Mouse (Mus musculus) adrenal gland, adult (tissue): ENCODE results near the gene Sytl1.

Experiments used
- DNase-seq, 2 experiments: peaks; one replicate each; pipeline ENCODE4 v3.0.0; 2022 to 2023; ENCODE audit warnings: low spot score in 1 of 2; ENCODE audit not compliant: inconsistent age in 2 of 2

Sytl1 gene

DNA sequence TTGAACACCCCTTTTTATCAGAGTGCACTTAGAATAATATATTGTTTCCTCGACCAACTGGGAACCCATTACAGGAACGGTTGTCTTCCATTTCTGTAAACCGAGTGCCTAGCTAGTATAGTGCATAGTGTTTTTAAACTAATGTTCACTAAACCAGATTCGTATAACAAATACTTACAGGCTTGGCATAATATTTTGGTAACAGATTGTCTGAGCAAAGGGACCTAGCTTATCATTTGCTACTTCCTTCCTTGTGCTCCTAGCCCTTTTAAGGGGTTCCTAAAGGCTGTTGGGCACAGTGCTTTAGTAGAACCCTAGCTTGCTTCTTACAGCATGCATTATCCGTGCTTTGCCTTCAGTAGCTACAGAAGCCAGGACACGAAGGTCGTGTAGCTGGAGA is 18.6 kb upstream of the Sytl1 start:
- no peak for DNase-seq

DNA sequence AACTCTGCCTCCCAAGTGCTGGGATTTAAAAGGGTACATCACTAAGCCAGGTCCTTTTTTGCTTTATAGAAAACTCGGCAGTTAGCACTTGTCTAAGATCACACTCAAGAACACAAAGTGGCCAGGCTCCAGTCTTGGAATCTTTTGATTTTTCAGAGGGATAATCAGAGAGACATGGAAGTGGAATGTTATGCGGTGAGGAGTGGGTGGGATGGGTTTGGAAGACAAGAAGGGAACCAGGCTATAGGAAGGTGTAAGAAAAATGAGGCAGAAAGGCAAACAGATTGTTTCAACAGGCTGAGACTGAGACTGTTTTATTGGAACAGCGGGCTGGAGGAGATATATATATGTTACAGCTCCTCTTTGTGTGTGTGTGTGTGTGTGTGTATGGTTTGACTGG is 15.6 kb upstream of the Sytl1 start:
- DNase-seq: no peak

DNA sequence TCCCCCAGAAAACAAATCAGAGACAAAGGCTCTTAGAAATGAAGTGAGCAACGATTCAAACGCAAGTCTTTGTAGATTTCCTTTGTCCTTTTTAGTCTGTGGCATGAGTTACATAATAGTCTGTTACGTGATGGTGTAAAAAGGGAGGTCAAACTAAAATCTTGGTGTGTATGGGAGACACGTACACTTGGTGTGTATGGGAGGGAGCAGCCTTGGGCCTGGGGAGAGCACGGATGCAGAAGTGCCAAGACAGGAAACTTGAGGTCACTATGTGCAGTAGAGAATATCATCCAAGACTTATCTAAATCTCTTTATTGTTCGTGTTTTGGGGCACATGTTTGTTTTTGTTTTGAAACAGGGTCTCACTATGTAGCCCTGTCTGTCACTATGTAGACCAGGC is 15.2 kb upstream of the Sytl1 start:
- no peak for DNase-seq

DNA sequence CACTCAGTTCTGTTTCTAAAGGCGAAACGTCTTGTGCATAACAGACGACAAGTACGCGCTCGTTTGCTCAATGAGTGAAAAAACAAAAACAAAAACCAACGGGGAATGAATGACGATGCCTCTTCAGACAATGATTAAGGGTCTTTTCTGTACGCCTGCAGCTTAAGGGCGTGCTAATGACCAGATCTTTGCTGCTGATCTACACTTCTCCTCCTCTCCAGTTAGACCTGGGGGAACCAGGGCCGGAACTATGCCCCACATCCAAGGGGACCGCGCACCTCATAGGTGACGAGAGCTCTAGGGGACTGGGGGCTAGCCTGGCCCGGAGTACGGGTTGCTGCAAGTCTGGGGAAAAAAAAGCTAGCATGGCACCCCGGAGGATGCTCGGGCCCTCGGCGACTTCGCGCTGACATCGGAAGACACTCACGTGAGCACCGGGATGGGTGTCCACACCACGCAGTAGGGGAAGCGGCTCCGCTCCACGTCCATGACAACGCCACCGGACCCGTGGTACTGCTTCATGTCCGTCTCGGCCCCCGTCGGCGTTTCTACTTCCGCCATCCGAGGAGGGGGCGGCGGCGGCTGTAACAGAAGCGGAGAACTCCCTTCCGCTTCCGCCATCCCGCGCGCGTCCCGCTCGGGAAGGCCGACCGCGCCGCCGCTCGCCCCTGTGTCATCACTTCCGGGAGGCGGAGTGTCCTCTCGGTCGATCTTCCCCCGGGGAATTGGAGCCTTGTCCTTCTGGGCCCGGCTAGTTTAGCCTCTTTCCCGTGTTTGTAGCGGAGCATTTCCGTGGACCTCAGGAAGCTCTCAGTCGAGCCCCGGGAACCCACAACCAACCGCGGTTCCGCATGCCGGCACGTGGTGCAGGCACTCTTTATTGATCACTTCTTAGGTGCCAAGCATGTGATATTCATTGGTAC is 14.5 kb upstream of the Sytl1 start, which contains the start of gene Tmem222:
Gene Tmem222, minus strand, starts transcription at position 689 of the 923 bp plus-strand sequence.
- DNase-seq: peak; percentile 97 to 99

DNA sequence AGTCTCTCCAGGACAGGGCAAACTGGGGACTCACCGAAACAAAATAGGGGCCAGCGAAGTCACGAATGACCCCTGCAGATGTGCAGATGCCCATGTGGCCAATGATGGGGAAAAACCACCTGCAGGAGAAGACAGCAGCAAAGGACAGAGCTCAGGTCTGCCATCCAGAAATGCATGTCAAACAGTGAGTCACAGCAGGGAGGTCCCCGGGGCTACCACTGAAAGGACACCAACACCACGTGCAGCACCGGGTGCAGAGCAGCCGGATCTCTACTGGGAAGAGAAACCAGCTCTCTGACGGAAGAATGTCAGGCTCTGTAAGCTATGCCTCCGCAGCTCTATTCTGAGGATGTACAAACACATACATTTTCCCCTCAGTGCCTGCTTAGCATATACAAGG is 8.0 kb upstream of the Sytl1 start:
- peak; percentile 61 to 79 for DNase-seq

DNA sequence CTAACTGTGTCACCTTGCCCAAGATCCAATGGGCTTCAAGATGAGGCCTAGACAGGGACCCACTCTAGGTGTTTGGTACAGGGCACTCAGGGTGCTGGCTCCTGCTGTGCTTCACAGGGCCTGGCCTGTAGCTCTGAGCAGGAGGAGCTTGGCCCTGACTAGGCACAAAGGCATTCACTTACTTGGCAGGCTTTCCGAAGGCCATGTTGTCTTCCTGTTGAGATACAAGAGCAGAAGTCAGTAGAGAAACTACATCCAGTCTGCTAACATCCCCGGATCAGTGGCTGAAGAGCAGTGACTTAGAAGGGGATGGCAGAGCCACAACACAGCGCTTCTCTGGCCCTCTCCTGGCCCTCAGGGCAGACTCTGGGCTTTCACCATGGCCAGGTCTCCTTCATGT is 6.7 kb upstream of the Sytl1 start:
- DNase-seq: peak; percentile 87 to 94

DNA sequence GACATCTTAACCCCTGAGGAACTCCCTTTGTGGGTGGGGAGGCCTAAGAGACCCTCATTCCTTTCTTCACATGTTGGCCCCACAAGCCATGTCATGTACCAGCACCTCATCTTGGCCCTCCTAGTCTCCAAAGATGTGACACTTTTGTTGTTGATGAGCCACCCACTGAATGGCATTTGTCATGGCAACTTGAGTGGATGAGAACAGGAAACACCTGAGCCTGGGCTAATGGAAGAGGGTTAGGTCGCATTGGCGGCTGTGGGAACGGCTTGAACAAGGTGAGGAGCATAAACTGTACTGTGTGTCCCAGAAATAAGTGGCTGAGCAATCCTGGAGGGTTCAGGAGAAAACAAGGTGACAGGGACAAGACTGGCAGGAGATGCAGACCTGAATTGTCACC is 6.0 kb upstream of the Sytl1 start:
- no peak for DNase-seq

DNA sequence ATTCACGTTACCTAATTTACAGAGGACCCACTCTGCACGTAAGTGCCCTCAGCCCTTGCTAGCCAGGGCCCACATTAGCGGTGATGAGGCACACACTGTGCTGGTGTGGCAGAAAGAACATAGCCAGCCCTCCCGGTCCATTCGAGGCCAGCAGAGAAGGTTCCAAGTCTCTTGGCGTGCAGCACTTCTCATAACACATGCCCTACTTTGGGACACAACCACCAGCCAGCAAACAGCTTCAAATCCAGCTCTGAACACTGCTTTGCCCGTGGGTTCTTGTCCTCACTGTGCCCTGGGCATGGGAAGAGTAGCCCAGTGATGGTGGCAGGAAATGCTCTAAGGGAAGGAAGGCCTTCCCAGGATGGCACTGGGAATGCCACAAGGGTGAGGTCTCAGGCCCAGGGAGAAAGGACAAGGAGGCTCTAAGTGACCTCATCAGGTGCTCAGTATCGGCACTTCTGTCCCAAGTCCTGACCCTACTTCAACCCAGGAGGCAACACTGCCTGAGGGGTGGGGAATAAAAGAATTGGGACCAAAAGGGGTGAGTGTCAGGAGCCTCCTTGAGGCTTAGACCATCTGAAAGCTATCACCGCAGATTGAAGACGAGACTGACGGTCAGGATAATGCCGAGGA is 3.5 kb upstream of the Sytl1 start:
- DNase-seq: peak in 1 of 2 experiments; percentile 62

DNA sequence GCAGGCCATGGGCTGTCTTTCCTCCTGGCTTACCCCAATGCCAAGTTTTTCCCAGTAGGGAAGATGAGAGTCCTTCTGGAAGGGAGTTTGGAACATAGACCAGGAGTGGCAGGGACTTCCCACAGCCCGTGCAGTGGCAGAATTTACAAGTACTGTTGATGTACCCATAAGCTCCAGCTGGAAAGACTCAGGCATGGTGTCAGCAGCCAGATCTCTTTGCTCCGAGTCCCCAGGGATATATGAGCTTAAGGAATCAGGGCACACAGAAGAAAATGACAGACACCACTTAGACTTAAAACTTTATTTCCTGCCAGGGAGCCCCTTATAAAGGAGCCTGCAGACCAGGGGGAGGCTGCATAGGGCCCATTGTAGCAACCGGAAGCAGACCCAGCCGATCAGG is 2.8 kb upstream of the Sytl1 start:
- no peak for DNase-seq

DNA sequence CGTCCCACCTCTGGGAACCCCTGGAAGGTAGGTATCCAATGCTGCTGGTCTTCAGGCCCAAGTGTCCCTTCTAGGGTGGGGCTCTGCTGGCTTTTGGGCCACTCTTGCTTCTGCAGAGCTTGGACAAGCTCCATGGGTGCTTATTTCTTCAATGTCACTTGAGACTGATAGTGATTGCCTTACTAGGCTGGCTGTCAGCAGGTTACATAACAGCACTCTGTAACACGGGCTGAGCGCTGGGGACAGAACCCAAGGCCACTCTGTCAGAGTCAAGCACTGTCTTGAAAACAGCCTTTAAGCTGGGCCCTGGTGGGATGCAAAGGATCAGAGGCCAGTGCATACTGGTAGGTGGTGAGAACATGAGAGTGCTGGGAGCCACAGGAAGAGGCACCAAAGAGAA is 2.4 kb upstream of the Sytl1 start:
- DNase-seq: peak; percentile 72 to 90

DNA sequence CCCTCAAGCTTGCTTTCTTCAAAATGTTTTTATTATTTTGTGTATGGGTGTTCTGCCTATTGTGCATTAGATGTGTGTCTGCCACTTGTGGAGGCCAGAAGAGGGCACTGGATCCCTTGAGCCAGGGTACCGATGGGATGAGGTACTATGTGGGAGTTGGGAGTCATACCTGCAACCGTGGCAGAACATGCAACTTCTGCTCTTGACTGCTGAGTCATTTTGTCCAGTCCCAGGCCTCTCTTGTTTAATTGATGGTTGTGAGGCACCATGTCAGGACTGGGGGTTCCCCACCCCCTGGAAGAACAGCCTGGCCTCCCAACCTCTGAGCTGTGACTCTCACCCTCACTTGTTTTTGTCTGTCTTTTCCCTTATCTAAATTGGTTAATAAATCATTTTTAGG is 1.6 kb upstream of the Sytl1 start:
- no peak for DNase-seq

DNA sequence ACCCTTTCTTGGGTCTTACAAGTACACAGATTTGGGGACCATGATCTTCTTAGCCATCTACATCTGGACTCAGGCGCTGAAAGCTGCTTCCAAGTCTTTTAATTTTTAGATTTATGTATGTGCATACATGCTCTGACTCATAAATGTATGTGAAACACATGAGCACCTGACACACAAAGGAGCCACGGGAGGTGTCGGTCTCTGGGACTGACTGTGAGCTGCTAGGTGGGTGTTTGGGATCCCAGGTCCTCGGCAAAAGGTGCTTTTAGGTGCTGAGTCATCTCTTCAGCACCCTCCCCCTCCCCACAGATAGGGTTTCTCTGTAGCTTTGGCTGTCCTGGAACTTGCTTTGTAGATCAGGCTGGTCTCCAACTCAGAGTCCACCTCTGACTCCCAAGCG is 843 bp upstream of the Sytl1 start:
- no peak for DNase-seq

DNA sequence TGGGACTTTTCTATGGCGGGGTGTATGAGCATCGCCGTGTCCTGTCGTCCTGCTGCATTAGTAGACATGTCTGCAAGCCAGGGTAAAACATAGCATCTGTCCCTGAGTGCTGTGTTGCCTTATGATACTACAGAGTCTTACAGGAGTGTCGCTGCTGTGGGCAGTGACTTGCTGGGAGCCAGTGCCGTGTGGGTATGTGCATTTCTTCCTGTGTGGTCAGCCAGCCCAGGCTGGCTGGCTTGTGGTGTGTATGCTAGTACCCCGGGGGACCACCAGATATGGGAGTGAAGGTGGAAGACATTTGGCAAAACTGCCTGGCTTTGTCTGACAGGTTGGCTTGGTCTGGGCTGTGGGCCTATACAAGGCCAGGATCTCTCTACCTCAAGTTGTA is 543 bp downstream of the Sytl1 start:
- DNase-seq: no peak

DNA sequence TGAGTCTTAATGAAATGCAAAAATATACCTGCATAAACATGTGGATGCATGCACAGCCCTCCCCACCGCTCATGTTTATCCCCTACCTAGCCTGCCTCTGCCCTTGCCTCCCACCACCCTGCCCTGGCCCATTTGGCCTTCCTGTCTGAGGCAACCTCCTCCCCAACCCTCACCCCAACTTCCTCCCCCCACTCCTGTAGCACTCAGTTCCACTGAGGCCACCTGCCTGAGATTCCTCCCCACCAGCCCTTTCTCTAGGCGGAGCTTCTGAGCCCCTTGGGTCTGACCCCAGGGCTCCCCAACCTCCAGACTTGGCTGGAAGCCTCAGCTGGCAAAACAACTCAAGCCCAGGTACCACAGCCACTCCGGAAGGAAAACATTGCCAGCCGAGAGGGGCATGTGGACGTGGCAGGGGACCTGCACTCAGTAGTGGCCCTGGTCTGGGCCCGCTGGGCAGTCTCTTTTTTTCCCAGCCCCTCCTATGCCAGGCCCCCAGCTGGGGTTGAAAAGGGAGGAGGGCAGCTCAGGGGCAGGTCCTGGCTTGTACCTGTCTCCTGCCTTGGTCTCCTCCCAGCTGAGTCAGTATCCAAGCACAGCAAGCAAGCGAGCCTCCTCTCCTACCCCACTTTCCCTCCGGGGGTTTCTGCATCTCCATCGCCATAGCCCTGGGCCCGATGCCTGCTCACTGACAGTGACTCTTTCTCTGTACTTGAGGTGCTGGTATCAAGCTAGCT is 1.1 kb downstream of the Sytl1 start:
- DNase-seq: no peak

DNA sequence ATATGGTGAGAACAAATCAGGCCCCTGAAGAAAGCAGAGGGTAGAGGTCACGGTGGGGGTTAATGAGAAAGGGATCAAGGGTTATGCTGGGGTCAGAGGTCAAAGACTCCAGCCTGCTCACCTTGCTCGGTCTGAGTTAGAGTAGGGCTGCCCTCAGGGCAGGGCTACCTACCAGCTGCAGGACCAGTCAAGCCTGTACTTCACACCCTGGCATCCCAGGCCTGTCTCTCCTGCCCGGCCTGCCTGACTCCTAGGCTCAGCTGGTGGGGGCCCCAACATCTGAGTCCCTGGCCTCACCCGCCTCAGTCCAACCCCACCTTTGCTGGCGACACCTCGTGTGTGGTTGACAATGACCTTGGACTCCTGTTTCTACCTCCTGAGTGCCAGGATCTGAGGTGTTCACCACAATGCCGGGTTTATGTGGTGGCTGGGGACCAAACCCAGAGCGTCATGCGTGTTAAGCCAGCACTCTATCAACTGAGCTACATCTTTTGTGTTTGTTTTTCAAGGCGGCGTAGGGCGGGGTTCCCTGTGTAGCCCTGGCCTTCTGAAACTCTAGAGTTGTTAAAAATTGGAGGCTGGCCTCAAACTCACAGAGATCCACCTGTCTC is 5.0 kb downstream of the Sytl1 start:
- no peak for DNase-seq

DNA sequence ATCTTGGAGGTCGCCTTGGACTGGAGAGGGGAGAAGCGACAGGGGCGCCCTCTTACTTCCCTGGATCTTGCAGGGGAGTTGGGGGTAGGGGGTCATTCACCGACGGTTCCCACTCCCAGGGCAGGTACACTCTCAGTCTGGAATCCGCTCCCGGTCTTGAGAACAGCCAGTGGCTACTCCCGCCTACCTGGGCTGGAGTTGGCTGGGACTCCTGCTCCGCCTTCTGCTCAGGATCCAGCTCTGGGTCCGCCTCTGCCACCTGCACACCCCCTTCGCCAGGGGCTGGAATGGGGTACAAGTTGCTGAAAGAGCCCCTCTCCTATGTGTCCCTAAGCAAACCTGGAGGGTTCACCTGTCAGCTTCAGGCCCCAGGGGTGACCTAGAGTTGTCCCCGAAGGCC is 5.7 kb downstream of the Sytl1 start:
- no peak for DNase-seq

DNA sequence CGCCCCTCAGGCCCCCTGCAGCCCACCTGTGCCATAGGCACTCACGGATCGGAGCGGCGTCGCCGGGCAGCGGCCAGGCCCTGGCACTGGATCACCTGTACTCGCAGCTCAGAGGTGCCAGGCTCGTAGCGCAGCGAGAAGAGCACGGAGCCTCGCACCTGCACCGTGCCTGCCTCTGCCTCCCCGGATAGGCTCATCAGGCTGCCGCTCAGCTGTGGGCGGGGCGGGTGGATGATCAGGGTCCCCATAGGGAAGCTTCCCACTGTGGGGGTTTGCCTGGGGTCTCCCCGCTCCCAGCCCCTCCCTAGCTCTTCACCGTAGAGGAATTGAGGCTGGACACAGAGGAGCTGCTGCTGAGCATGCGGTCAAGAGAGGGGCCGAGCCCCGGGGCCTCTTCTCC is 6.1 kb downstream of the Sytl1 start:
- DNase-seq: no peak

DNA sequence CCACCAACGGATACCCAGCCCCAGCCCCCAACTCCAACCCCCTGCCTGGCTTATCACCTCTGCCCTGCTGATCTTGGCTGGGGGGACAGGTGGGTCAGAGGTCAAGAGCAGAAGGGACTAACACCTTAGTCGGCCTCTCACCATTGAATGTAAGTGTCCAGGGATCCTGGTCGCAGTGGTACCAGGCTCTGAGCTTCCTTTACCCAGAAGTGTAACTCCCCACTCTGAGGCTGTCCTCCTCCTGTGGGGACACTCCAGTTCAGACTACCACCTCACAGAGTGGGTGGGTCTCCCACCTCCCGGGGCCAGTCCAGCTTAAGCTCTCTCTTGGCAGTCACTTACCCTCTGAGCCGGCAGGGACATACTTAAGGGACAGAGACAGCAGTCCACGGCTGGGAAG is 7.5 kb downstream of the Sytl1 start:
- no peak for DNase-seq

DNA sequence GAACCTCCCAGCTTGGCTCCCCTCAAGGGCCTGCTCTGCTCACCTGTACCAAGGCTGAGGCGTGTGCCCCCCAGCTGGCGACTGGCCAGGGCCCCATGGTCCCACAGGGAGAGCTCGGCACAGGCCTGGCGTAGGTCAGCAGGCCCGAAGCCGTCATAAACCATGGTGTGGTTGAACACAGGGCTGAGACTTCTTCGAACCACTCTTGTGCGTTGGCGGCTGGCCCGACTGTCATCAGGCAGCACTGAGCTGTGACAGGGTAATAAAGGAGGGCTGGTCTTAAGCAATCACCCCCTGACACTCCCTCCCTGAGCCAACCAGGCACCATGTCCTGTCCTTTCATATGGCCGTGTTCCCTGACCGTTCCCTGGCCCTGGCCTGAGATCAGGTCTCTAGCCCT is 9.5 kb downstream of the Sytl1 start:
- no peak for DNase-seq

DNA sequence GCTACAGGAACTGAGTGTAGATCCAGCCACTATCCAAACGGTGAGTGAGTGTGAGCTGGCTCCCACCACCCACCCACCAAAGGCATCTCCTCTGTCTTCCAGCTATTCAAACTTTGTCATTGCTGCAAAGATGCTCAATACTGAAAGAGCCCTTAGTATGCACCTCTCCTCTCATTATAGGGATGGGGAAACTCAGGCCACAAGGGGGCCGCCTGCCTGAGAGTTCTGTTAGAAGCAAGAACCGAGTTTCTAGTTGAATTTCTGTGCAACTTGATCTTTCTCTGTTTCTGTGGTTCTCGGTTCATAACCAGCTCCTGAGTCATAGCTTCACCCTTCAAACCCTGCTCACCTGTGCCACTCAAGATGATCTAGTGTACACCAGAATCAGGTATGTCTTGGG is 10.8 kb downstream of the Sytl1 start:
- no peak for DNase-seq

DNA sequence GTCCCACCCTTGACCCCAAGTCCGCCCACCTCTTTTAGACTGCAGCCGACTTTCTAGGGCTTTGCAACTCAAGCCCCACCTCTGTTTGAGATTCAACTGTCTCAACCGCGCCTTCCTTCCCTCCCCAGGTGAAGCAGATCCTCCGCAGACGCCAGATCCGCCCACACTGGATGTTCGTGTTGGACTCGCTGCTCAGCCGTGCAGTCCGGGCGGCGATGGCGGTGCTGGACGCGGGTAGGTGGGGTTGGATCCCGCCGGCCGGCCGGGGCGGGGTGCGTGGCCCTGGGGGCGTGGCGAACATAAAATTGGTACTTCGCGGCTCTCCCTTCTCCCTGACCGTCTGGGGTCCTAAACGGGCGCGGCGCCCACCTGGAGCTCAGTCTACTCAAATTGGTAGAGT is 11.7 kb downstream of the Sytl1 start:
- peak in 1 of 2 experiments; percentile 17 for DNase-seq
